Mouse (Mus musculus): ENCODE measurements at regions not wholly inside any gene's neighbourhood (a gene's known extent, or its start where the extent isn't known, plus 50 kb on each side); places are given as distances from the start of the nearest gene placed in this dataset.

DNA sequence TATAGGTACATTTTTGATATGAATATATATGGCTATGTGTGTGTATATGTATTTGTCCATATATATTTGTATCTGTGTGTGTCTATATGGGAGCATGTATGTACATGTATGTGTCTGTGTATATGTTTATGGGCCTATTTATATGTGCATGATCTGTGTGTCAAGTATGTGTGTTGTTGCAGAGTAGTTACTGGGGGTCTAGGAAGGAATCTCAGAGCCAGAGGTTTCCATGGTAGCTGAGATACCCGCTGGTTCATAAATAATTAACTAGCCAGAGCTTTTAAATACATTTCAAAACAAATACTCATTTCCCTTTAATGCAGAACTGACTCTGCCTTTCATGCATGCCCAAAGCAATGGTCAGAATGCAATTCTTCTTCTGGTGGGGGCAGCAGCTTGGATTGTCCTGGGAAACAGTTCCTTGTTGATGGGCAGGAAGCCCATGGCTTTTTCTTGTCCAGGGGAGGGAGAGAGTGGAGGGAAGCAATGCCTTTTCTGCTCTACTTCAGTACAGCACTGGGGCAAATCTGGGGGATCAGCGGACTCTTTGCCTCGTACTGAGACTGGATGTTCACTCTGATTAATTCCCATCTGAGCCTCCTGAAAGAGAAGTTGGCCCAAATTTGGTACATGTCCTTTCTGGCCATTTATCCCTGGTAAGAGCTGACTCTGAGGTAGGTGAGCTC lies 798.7 kb downstream of the Gm9195 start:
- H3K4me1 ChIP-seq (ENCODE audit: insufficient read depth, low read length), result no peaks in the 10 kb centered on the region
- no peaks in the 10 kb centered on the region for H3K9me3 ChIP-seq (ENCODE audit: low read length)

DNA sequence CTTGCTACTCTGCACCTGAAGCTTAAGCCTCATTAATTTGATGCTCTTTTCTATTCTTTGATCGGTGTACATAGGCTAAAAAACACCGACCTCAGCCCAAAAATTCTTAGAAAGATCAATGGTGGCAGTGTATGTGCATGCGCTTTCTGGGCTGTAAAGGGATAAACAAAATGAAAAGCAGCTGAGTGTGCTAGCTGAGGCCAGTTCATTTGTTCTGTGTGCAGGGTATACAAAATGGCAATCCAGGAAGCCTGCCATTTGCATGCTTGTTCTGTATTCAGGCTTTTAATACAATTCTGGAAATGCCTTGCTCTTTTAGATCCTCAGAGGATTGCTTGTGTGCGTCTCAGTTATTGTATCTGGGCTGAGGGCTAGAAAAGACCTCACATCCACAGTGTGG lies 817.1 kb downstream of the Gm9195 start:
- H3K4me1 ChIP-seq (ENCODE audit: insufficient read depth, low read length), result no peaks in the 10 kb centered on the region
- 83% methylated on average over 4 of the region's 4 CpGs for WGBS
- ATAC-seq (ENCODE audit: low FRiP score, low TSS enrichment), result no peak
- no peaks in the 10 kb centered on the region for H3K9me3 ChIP-seq (ENCODE audit: low read length)
- H3K27ac ChIP-seq (ENCODE audit: low read length), result no peak overlapping the region
- H3K27me3 ChIP-seq (ENCODE audit: insufficient read depth, low read length), result no peaks in the 10 kb centered on the region
- no peak overlapping the region for H3K4me2 ChIP-seq (replicated peaks; ENCODE audit: low read depth, low read length)
- H3K36me3 ChIP-seq (ENCODE audit: insufficient read depth, low read length), result no peaks in the 10 kb centered on the region
- H3K9ac ChIP-seq (replicated peaks; ENCODE audit: low read length), result no peak overlapping the region
- no peak overlapping the region for H3K4me3 ChIP-seq (ENCODE audit: low read length)

More for the DNA sequence above, 798.7 kb downstream of the Gm9195 start:
- Histone ChIP-seq H3K36me3 (ENCODE audit: insufficient read depth, low read length) (no peaks in the 10 kb centered on the region), H3K27me3 (ENCODE audit: insufficient read depth, low read length) (no peaks in the 10 kb centered on the region), H3K27ac (ENCODE audit: low read length) (no peak overlapping the region), H3K4me2 (replicated peaks; ENCODE audit: low read depth, low read length) (no peak overlapping the region), H3K4me3 (ENCODE audit: low read length) (no peak overlapping the region), H3K9ac (replicated peaks; ENCODE audit: low read length) (no peak overlapping the region)
- 79% methylated on average over 3 of the region's 3 CpGs for WGBS
- ATAC-seq (ENCODE audit: low FRiP score, low TSS enrichment), result no peak

DNA sequence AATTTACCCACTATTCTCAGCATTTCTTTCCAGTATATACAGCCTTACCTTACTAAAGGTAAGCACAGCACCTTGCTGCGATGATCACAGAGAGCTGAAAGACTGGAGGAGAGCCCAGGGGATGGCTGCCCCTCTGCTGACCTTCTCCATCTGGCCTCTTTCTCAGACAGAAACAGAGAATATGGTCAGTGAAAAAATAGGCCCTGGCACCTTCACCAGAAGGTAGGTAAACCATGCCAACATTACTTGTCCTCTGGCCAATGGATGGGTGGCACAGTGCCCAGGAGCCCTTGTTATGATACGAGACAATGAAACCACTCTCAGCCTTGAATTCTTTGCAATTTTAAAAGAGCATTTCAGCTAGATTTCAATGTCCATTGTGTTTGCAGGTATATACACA lies 817.8 kb downstream of the Gm9195 start:
- H3K4me3 ChIP-seq (ENCODE audit: low read length), result no peak overlapping the region
- ATAC-seq (ENCODE audit: low FRiP score, low TSS enrichment), result no peak
- 85% methylated on average over 2 of the region's 2 CpGs for WGBS
- no peak overlapping the region for H3K9ac ChIP-seq (replicated peaks; ENCODE audit: low read length)
- no peak overlapping the region for H3K27ac ChIP-seq (ENCODE audit: low read length)
- H3K4me1 ChIP-seq (ENCODE audit: insufficient read depth, low read length), result no peaks in the 10 kb centered on the region
- no peaks in the 10 kb centered on the region for H3K9me3 ChIP-seq (ENCODE audit: low read length)
- no peaks in the 10 kb centered on the region for H3K27me3 ChIP-seq (ENCODE audit: insufficient read depth, low read length)
- no peak overlapping the region for H3K4me2 ChIP-seq (replicated peaks; ENCODE audit: low read depth, low read length)
- no peaks in the 10 kb centered on the region for H3K36me3 ChIP-seq (ENCODE audit: insufficient read depth, low read length)

DNA sequence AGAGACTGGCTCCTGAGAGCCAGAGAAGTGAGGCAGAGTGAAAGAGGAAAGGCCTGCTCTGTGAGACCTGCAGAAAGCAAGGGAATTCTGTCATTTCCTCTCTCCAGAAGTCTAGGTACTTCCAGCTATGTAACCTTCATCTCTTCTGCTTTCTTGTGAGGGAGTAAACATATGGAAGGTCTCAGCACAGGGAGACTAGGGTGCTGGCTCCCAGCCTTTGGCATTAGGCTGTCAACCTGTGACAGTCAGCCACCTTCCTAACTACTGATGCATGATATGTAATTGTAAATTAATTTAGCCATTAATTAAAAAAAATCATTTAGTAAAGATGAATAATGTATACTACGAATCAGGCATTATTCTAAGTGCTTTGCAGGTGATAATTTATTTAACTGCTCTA lies 819.2 kb downstream of the Gm9195 start:
- WGBS, result 66% methylated on average over 1 of the region's 1 CpGs
- H3K9me3 ChIP-seq (ENCODE audit: low read length), result no peaks in the 10 kb centered on the region
- no peak for ATAC-seq (ENCODE audit: low FRiP score, low TSS enrichment)
- no peak overlapping the region for H3K9ac ChIP-seq (replicated peaks; ENCODE audit: low read length)
- no peaks in the 10 kb centered on the region for H3K36me3 ChIP-seq (ENCODE audit: insufficient read depth, low read length)
- no peak overlapping the region for H3K27ac ChIP-seq (ENCODE audit: low read length)
- no peak overlapping the region for H3K4me3 ChIP-seq (ENCODE audit: low read length)
- H3K27me3 ChIP-seq (ENCODE audit: insufficient read depth, low read length), result no peaks in the 10 kb centered on the region
- no peak overlapping the region for H3K4me2 ChIP-seq (replicated peaks; ENCODE audit: low read depth, low read length)
- no peaks in the 10 kb centered on the region for H3K4me1 ChIP-seq (ENCODE audit: insufficient read depth, low read length)

DNA sequence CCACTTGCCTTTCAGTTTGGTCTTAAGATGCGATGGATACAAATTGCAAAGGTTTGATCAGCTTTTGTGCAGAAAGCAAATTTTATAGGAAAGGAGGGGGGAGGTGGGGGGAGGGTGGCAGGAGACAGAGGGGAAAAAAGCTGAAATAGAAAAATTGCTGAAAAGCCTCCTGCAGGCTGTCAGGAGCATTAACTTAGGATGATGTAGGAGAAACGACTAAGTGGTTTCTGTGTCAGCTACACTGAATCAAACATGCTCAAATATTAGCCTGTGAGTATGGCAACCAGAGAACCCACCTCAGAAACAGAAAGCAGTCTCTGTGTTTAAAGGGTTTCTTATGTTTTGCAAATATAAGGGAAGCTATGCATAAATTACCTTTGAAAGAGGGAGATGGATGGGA lies 819.6 kb downstream of the Gm9195 start:
- no peak for ATAC-seq (ENCODE audit: low FRiP score, low TSS enrichment)
- H3K9me3 ChIP-seq (ENCODE audit: low read length), result no peaks in the 10 kb centered on the region
- no peaks in the 10 kb centered on the region for H3K36me3 ChIP-seq (ENCODE audit: insufficient read depth, low read length)
- H3K27me3 ChIP-seq (ENCODE audit: insufficient read depth, low read length), result no peaks in the 10 kb centered on the region
- H3K4me2 ChIP-seq (replicated peaks; ENCODE audit: low read depth, low read length), result no peak overlapping the region
- H3K4me3 ChIP-seq (ENCODE audit: low read length), result no peak overlapping the region
- 63% methylated on average over 2 of the region's 2 CpGs for WGBS
- no peak overlapping the region for H3K9ac ChIP-seq (replicated peaks; ENCODE audit: low read length)
- no peaks in the 10 kb centered on the region for H3K4me1 ChIP-seq (ENCODE audit: insufficient read depth, low read length)
- no peak overlapping the region for H3K27ac ChIP-seq (ENCODE audit: low read length)

DNA sequence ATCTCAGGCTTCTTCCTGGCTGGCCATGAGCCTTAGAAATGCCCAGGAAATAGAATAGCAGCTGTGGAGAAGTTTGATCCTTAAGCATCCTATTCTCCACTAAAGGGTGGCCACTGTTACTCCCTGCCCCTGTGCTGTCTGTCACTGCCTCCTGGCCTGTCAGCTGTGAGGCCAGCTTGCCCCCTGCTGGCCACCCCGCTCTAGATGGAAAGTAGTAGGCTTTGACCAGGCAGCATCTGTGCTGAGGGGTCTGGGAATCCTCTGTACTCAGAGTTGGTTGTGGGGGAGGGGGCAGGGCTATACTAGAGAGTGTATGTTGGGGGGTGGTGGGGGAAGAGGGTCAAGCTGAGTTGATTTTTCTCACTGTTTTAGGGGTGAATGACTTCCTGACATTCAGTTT lies 821.2 kb downstream of the Gm9195 start:
- no peak overlapping the region for H3K27ac ChIP-seq (ENCODE audit: low read length)
- no peaks in the 10 kb centered on the region for H3K9me3 ChIP-seq (ENCODE audit: low read length)
- H3K9ac ChIP-seq (replicated peaks; ENCODE audit: low read length), result no peak overlapping the region
- H3K4me2 ChIP-seq (replicated peaks; ENCODE audit: low read depth, low read length), result no peak overlapping the region
- no peaks in the 10 kb centered on the region for H3K36me3 ChIP-seq (ENCODE audit: insufficient read depth, low read length)
- no peaks in the 10 kb centered on the region for H3K27me3 ChIP-seq (ENCODE audit: insufficient read depth, low read length)
- H3K4me3 ChIP-seq (ENCODE audit: low read length), result no peak overlapping the region
- 0% methylated on average over 1 of the region's 1 CpGs for WGBS
- peak; percentile 89 for ATAC-seq (ENCODE audit: low FRiP score, low TSS enrichment)
- no peaks in the 10 kb centered on the region for H3K4me1 ChIP-seq (ENCODE audit: insufficient read depth, low read length)

- H3K27me3 ChIP-seq (ENCODE audit: insufficient read depth, low read length), result no peaks in the 10 kb centered on the region
- H3K4me1 ChIP-seq (ENCODE audit: insufficient read depth, low read length), result no peaks in the 10 kb centered on the region
- no peak overlapping the region for H3K27ac ChIP-seq (ENCODE audit: low read length)
- no peak overlapping the region for H3K9ac ChIP-seq (replicated peaks; ENCODE audit: low read length)
- no peaks in the 10 kb centered on the region for H3K36me3 ChIP-seq (ENCODE audit: insufficient read depth, low read length)
- H3K9me3 ChIP-seq (ENCODE audit: low read length), result no peaks in the 10 kb centered on the region
- no peak overlapping the region for H3K4me2 ChIP-seq (replicated peaks; ENCODE audit: low read depth, low read length)
- ATAC-seq (ENCODE audit: low FRiP score, low TSS enrichment), result no peak
- H3K4me3 ChIP-seq (ENCODE audit: low read length), result no peak overlapping the region
- 96% methylated on average over 1 of the region's 1 CpGs for WGBS
Measured at GRCm38 (mm10) chr14:71666656-71667055, 825.0 kb downstream of the Gm9195 start.

DNA sequence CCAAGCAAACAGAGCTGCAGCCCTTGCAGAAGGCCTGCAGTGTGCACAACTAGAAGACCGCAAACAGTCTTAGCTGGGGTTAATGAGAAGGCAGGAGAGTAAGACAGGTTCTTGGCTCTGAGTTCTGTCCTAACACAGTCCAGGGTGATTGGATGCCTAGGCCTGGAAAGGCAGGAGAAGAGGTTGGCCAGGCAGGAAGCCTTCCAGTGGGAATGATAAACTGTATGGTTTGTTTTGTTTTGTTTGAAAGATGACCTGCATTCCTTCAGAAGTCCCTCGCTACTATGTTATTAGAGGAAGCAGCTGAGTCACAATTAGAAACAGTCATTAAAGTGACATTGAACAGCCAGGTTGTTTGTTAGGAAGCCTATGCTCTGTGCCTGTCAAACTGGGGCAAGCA lies 831.5 kb downstream of the Gm9195 start:
- Histone ChIP-seq H3K4me3 (ENCODE audit: low read length) (no peak overlapping the region), H3K27ac (ENCODE audit: low read length) (no peak overlapping the region), H3K9ac (replicated peaks; ENCODE audit: low read length) (no peak overlapping the region), H3K4me1 (ENCODE audit: insufficient read depth, low read length) (no peaks in the 10 kb centered on the region), H3K9me3 (ENCODE audit: low read length) (no peaks in the 10 kb centered on the region), H3K27me3 (ENCODE audit: insufficient read depth, low read length) (no peaks in the 10 kb centered on the region), H3K4me2 (replicated peaks; ENCODE audit: low read depth, low read length) (no peak overlapping the region), H3K36me3 (ENCODE audit: insufficient read depth, low read length) (no peaks in the 10 kb centered on the region)
- peak; percentile 74; the same call in 1 of the 2 replicates for ATAC-seq (ENCODE audit: low FRiP score, low TSS enrichment)
- WGBS, result 32% methylated on average over 2 of the region's 2 CpGs

DNA sequence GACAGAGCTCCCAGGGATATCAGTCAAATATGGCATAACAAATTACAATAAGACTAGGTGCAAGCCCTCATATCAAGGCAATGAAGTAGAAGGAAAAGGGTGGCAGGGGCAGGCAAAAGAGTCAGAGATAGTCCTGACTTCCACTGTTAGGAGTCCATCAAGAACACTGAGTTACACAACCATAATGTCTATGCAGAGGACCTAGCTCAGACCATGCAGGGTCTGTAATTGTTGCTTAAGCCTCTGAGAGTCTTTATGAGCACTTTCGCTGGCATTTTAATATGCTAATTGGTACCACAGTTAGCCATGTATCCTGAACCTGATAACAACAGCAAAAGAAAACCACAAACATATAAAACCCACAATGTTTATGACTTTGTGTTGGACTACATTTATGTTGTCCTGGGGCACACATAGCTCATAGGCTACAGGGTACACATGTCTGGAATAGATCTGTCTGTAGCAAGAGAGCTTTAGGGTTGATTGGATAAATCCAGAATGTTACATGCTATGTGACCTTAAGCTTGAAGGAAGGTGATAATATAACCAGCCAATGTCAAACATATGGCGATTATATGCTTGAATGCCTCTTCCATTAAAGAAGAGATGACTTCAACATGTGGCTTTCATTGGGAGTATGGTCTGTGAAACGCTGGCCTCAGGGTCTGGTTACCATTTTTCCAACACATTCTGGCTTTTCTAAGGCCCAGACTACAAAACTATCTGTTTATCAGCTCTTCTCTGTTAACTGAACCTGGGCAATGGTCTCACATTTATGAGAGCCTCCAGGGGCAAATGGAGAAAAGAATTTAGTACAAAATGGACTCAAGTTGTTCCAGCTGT lies 836.6 kb downstream of the Gm9195 start:
- H3K4me2 ChIP-seq (replicated peaks; ENCODE audit: low read depth, low read length), result no peak overlapping the region
- no peaks in the 10 kb centered on the region for H3K27me3 ChIP-seq (ENCODE audit: insufficient read depth, low read length)
- WGBS, result 80% methylated on average over 3 of the region's 3 CpGs
- H3K27ac ChIP-seq (ENCODE audit: low read length), result no peak overlapping the region
- ATAC-seq (ENCODE audit: low FRiP score, low TSS enrichment), result no peak
- H3K9me3 ChIP-seq (ENCODE audit: low read length), result no peaks in the 10 kb centered on the region
- H3K4me3 ChIP-seq (ENCODE audit: low read length), result no peak overlapping the region
- no peaks in the 10 kb centered on the region for H3K4me1 ChIP-seq (ENCODE audit: insufficient read depth, low read length)
- no peaks in the 10 kb centered on the region for H3K36me3 ChIP-seq (ENCODE audit: insufficient read depth, low read length)
- H3K9ac ChIP-seq (replicated peaks; ENCODE audit: low read length), result no peak overlapping the region

GRCm38 (mm10) chr14:71642536-71642935 lies 849.1 kb downstream of the Gm9195 start:
- no peak overlapping the region for H3K4me3 ChIP-seq (ENCODE audit: low read length)
- ATAC-seq (ENCODE audit: low FRiP score, low TSS enrichment), result no peak
- H3K4me1 ChIP-seq (ENCODE audit: insufficient read depth, low read length), result no peaks in the 10 kb centered on the region
- no peak overlapping the region for H3K27ac ChIP-seq (ENCODE audit: low read length)
- H3K9ac ChIP-seq (replicated peaks; ENCODE audit: low read length), result no peak overlapping the region
- H3K27me3 ChIP-seq (ENCODE audit: insufficient read depth, low read length), result no peaks in the 10 kb centered on the region
- no peaks in the 10 kb centered on the region for H3K9me3 ChIP-seq (ENCODE audit: low read length)
- 91% methylated on average over 1 of the region's 1 CpGs for WGBS
- H3K4me2 ChIP-seq (replicated peaks; ENCODE audit: low read depth, low read length), result no peak overlapping the region
- H3K36me3 ChIP-seq (ENCODE audit: insufficient read depth, low read length), result no peaks in the 10 kb centered on the region
